Mouse (Mus musculus) neural tube, embryonic 15.5 days (tissue): ENCODE data around the gene Dach1. TPM values are rescaled to one million over a fixed set of nuclear protein-coding genes. Genes with fewer than 3 reads are reported as not detected.

Source experiments
- ATAC-seq: fragments of 200-750 bp; cut with Nextera tagmentation; 2 replicates; pipeline ENCODE4 v1.8.0; 2017; ENCODE audit warnings: mild to moderate bottlenecking, moderate TSS enrichment, moderate library complexity; ENCODE audit not compliant: low FRiP score
- H3K27ac ChIP-seq: fragments of 300-500 bp; sonication (generic); replicated peaks from 2 replicates; pipeline ENCODE4 v1.5.1; 2015; ENCODE audit warnings: mild to moderate bottlenecking, inconsistent platforms
- H3K27me3 ChIP-seq: fragments of 300-500 bp; sonication (generic); replicated peaks from 2 replicates; pipeline ENCODE4 v1.6.1; 2015; ENCODE audit warnings: inconsistent platforms
- H3K36me3 ChIP-seq: fragments of 300-500 bp; sonication (generic); 2 replicates; pipeline ENCODE4 v1.6.1; 2015; ENCODE audit warnings: inconsistent platforms
- H3K4me1 ChIP-seq: fragments of 300-500 bp; sonication (generic); 2 replicates; pipeline ENCODE4 v1.6.1; 2015; ENCODE audit warnings: inconsistent platforms
- H3K4me2 ChIP-seq: fragments of 300-500 bp; sonication (generic); 2 replicates; pipeline ENCODE4 v1.6.1; 2015; ENCODE audit warnings: inconsistent platforms, mild to moderate bottlenecking, moderate library complexity
- H3K4me3 ChIP-seq: fragments of 300-500 bp; sonication (generic); replicated peaks from 2 replicates; pipeline ENCODE4 v1.5.1; 2015; ENCODE audit warnings: mild to moderate bottlenecking, inconsistent platforms
- H3K9ac ChIP-seq: fragments of 300-500 bp; sonication (generic); replicated peaks from 2 replicates; pipeline ENCODE4 v1.6.1; 2015; ENCODE audit warnings: mild to moderate bottlenecking, inconsistent platforms
- H3K9me3 ChIP-seq: fragments of 300-500 bp; sonication (generic); replicated peaks from 2 replicates; pipeline ENCODE4 v1.6.1; 2016; ENCODE audit warnings: inconsistent platforms
- WGBS: fragments of 180-500 bp; shearing (Covaris S2); methylation state at CpG from one replicate; pipeline ENCODE4 v1.1.7; 2015; ENCODE audit warnings: mixed read lengths; 5-methylcytosine and 5-hydroxymethylcytosine counted together
- polyA plus RNA-seq: library from polyadenylated mRNA; unstranded; fragments of >200 nt; fragmentation: Nextera tagmentation; extraction: Ambion mirVana; gene quantifications from 2 replicates; pipeline ENCODE4 v1.2.1, GENCODE M21; 2015

Dach1 gene
- 12.6 and 14.9 TPM in 2 replicates for polyA plus RNA-seq

- Histone ChIP-seq H3K36me3 (no peaks in the 10 kb centered on the region), H3K27ac (peak within 1 kb of the TSS; percentile 94), H3K9me3 (no peaks in the 10 kb centered on the region), H3K9ac (peak within 1 kb of the TSS; percentile 86), H3K27me3 (no peaks in the 10 kb centered on the region), H3K4me1 (peaks cover 19% of the 10 kb centered on the region), H3K4me3 (peak within 1 kb of the TSS; percentile 85), H3K4me2 (peak within 1 kb of the TSS; percentile 85)
- WGBS: under 1% methylated on average over 32 of the region's 32 CpGs
- peak; percentile 77 for ATAC-seq
Measured at GRCm38 (mm10) chr14:98169421-98170076, at the start of gene Dach1. Gene Dach1, minus strand, starts transcription at chr14:98169765.

- ATAC-seq: no peak
- H3K27ac ChIP-seq: no peak overlapping the region
- no peaks in the 10 kb centered on the region for H3K9me3 ChIP-seq
- no peaks in the 10 kb centered on the region for H3K27me3 ChIP-seq
- 93% methylated on average over 3 of the region's 3 CpGs for WGBS
- H3K36me3 ChIP-seq: no peaks in the 10 kb centered on the region
- no peak overlapping the region for H3K9ac ChIP-seq
- H3K4me3 ChIP-seq: no peak overlapping the region
- H3K4me2 ChIP-seq: no peak overlapping the region
- H3K4me1 ChIP-seq: no peaks in the 10 kb centered on the region
Measured at GRCm38 (mm10) chr14:98200089-98200488, 30.5 kb upstream of the Dach1 start.

DNA sequence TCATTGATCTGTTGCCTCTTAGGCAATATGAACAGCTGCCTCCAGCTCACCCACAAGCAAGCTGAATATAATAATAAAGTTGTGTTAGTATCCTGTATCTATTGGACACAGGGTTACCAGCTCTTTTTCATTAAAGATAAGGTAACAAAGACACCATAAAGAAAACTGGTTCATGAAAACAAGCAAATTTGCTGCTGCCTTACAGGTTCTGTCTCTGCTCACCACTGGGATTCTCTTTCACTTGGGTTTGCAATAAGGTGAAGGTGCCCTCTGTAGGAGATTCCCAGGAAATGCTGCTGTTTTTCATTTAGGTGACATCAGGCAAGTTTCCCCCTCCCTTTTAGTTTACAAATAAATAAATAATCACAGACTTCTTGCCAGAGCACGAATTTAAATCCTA lies 12.0 kb upstream of the Dach1 start:
- Histone ChIP-seq H3K4me1 (no peaks in the 10 kb centered on the region), H3K4me3 (no peak overlapping the region), H3K27ac (no peak overlapping the region), H3K4me2 (no peak overlapping the region), H3K9me3 (no peaks in the 10 kb centered on the region), H3K27me3 (no peaks in the 10 kb centered on the region), H3K9ac (no peak overlapping the region), H3K36me3 (no peaks in the 10 kb centered on the region)
- no peak for ATAC-seq
- WGBS: 4% methylated on average over 1 of the region's 1 CpGs

- Histone ChIP-seq H3K27ac (no peak overlapping the region), H3K9me3 (no peaks in the 10 kb centered on the region), H3K9ac (no peak overlapping the region), H3K4me3 (no peak overlapping the region), H3K36me3 (no peaks in the 10 kb centered on the region), H3K4me2 (no peak overlapping the region), H3K27me3 (no peaks in the 10 kb centered on the region), H3K4me1 (peaks cover 11% of the 10 kb centered on the region; the same call in 1 of the 2 replicates)
- WGBS: 28% methylated on average over 2 of the region's 2 CpGs
- ATAC-seq: no peak
Measured at GRCm38 (mm10) chr14:98173831-98174230, 4.3 kb upstream of the Dach1 start.

- WGBS: 8% methylated on average over 5 of the region's 5 CpGs
- no peaks in the 10 kb centered on the region for H3K27me3 ChIP-seq
- H3K4me2 ChIP-seq: peak overlapping the region; percentile 40
- H3K9me3 ChIP-seq: no peaks in the 10 kb centered on the region
- peak overlapping the region; percentile 5; the same call in 1 of the 2 replicates for H3K4me3 ChIP-seq
- H3K27ac ChIP-seq: peak overlapping the region; percentile 33; the same call in 1 of the 2 replicates
- no peak overlapping the region for H3K9ac ChIP-seq
- peaks cover 13% of the 10 kb centered on the region; the same call in 1 of the 2 replicates for H3K4me1 ChIP-seq
- no peak for ATAC-seq
- H3K36me3 ChIP-seq: no peaks in the 10 kb centered on the region
Measured at GRCm38 (mm10) chr14:98172394-98172905, 2.9 kb upstream of the Dach1 start.

GRCm38 (mm10) chr14:98171861-98172260 lies 2.3 kb upstream of the Dach1 start:
- Histone ChIP-seq H3K9ac (no peak overlapping the region), H3K9me3 (no peaks in the 10 kb centered on the region), H3K4me2 (peak overlapping the region; percentile 40), H3K4me3 (no peak overlapping the region), H3K27ac (no peak overlapping the region), H3K27me3 (no peaks in the 10 kb centered on the region), H3K4me1 (peaks cover 19% of the 10 kb centered on the region), H3K36me3 (no peaks in the 10 kb centered on the region)
- WGBS: 10% methylated on average over 5 of the region's 5 CpGs
- ATAC-seq: no peak

DNA sequence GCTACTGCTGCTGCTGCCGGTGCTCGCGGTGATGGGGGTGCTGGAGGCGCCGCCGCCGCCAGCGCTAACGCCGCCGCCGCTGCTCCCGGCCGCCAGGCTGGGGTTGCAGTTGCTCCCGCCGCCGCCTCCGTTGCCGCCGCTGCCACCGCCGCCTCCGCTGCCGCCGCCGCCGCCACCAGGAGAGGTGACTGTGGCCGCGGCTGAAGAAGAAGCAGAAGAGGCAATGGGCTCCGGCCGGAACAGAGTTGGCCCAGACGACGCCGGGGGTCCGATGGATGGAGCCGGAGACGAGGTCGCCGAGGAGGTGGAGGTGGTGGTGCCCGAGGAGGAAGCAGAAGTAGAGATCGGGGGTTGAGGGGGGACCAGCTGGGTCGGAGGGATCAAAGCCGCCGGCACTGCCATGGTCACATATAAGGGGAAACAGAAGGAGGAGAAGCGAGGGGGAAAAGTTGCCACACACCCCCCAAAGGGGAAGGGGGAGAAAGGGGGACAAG lies 610 bp downstream of the Dach1 start:
- Histone ChIP-seq H3K9me3 (no peaks in the 10 kb centered on the region), H3K4me2 (peak overlapping the region; percentile 85), H3K9ac (peak overlapping the region; percentile 86), H3K4me3 (peak overlapping the region; percentile 85), H3K27me3 (no peaks in the 10 kb centered on the region), H3K36me3 (no peaks in the 10 kb centered on the region), H3K4me1 (peaks cover 19% of the 10 kb centered on the region), H3K27ac (peak overlapping the region; percentile 94)
- peak; percentile 39 for ATAC-seq
- WGBS: 1% methylated on average over 43 of the region's 45 CpGs

GRCm38 (mm10) chr14:98168039-98168907 lies 1.3 kb downstream of the Dach1 start:
- peak; percentile 73 for ATAC-seq
- Histone ChIP-seq H3K9ac (peak overlapping the region; percentile 86), H3K4me3 (peak overlapping the region; percentile 85), H3K9me3 (no peaks in the 10 kb centered on the region), H3K27me3 (no peaks in the 10 kb centered on the region), H3K4me2 (peak overlapping the region; percentile 85), H3K4me1 (peaks cover 19% of the 10 kb centered on the region), H3K36me3 (no peaks in the 10 kb centered on the region), H3K27ac (peak overlapping the region; percentile 94)
- under 1% methylated on average over 44 of the region's 48 CpGs for WGBS

DNA sequence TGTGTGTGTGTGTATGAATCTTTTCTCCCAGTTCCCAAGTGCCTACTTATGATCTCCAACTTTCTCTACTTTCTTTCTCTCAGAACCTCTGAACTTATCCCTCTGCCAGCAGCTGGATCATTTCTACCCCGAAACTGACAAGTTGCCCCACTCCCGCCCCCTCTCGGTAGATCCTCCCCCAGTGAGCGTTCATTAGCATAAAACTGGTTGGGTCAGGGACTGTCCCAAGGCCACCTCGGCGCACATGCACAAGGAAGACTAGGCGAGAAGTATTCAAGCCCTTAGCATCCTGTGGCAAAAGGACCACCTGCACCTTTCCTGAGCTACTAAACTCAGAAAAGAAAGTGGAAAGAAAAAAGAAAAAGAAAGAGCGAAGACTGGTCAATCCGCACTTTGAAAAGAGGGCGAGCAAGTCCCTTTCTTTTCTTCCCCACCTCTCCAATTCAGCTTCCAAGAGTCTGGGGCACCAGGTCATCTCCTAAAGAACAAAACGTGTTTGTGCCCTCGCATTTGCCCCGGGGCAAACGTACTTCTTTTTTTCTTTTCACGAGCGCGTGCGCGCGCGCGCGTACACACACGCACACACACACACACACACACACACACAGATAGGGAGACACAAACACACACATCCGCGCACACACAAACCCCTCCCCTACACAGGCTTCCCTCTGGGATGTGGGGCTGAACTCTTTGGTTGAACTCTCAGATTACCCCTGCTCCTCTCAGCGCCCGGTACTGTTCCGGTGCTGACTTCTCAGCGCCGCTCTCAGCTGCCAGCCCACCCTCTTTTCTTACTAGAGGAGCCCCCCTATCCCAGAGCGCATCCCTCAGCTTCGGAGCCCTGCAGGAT lies 2.2 kb downstream of the Dach1 start:
- peak overlapping the region; percentile 85 for H3K4me3 ChIP-seq
- H3K9me3 ChIP-seq: no peaks in the 10 kb centered on the region
- peak overlapping the region; percentile 85 for H3K4me2 ChIP-seq
- peak overlapping the region; percentile 94 for H3K27ac ChIP-seq
- peak; percentile 48 for ATAC-seq
- peaks cover 14% of the 10 kb centered on the region for H3K4me1 ChIP-seq
- H3K27me3 ChIP-seq: no peaks in the 10 kb centered on the region
- H3K9ac ChIP-seq: peak overlapping the region; percentile 86
- under 1% methylated on average over 33 of the region's 33 CpGs for WGBS
- no peaks in the 10 kb centered on the region for H3K36me3 ChIP-seq

GRCm38 (mm10) chr14:98166318-98166976 lies 3.1 kb downstream of the Dach1 start:
- H3K36me3 ChIP-seq: no peaks in the 10 kb centered on the region
- no peaks in the 10 kb centered on the region for H3K27me3 ChIP-seq
- no peak for ATAC-seq
- H3K4me1 ChIP-seq: peaks cover 12% of the 10 kb centered on the region
- peak overlapping the region; percentile 85 for H3K4me2 ChIP-seq
- 25% methylated on average over 10 of the region's 10 CpGs for WGBS
- H3K27ac ChIP-seq: peak overlapping the region; percentile 20; the same call in 1 of the 2 replicates
- H3K4me3 ChIP-seq: peak overlapping the region; percentile 85
- H3K9ac ChIP-seq: no peak overlapping the region
- H3K9me3 ChIP-seq: no peaks in the 10 kb centered on the region
